Mouse (Mus musculus): ENCODE results near the gene Tars2. TPM values are rescaled to one million over a fixed set of nuclear protein-coding genes. Genes with fewer than 3 reads are reported as not detected.
A peak's percentile ranks its signal among the peaks of the same experiment; 100 is the strongest.

Tars2 gene
- polyA plus RNA-seq, 1 experiment from 2014 or later, result 46.4 TPM

DNA sequence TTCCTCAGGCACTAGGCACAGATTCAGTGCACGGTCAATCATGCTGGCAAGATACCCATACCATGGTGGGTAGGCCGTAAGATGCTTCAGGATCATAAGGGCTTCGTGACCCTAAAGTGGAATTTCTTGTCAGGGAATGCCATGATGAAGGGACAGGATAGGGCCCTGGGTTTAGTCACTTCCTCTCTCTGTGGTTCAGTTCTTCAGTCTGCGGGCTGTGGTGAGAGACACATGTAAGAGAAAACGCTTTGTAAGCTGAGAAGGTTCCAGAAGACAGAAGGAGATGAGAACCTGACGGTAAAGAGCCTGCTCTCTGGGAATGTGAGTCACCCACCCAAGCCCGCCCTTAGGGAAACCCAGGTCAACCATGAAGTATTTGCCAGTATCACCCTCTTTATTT, 52.5 kb downstream of the Tars2 start:
- ATAC-seq (ENCODE audit: insufficient read depth, low FRiP score, low read depth), result no peak
- Histone ChIP-seq H3K27me3 (replicated peaks) (no peaks in the 10 kb centered on the region), H3K9ac (no peak overlapping the region), H3K4me1 (no peaks in the 10 kb centered on the region), H3K27ac (no peak overlapping the region), H3K9me3 (no peaks in the 10 kb centered on the region), H3K4me3 (replicated peaks) (no peak overlapping the region), H3K36me3 (no peaks in the 10 kb centered on the region), H3K4me2 (no peak overlapping the region)
- 83% methylated on average over 7 of the region's 7 CpGs for WGBS

DNA sequence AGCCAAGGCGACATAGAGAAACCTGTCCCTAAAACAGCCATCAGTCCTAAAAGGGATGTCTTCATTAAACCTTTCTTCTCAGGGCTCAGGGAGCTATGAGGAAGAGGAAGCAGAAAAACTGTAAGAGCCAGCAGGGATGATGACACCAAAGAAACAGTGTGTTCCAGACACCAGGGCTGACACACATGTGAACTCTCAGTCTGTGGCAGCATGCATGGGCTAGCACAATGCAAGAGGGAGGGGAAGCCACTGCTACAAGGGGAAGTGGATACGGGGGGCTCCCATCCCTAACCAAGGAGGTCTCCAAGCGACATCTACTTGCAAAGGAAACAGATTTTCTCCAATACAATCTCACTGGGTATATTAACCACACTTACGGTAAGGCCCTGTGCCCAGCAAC, 53.7 kb downstream of the Tars2 start:
- peaks cover 8% of the 10 kb centered on the region for H3K4me1 ChIP-seq
- H3K9ac ChIP-seq, result no peak overlapping the region
- no peak overlapping the region for H3K4me2 ChIP-seq
- no peak overlapping the region for H3K27ac ChIP-seq
- H3K27me3 ChIP-seq (replicated peaks), result no peaks in the 10 kb centered on the region
- no peak for ATAC-seq (ENCODE audit: insufficient read depth, low FRiP score, low read depth)
- no peaks in the 10 kb centered on the region for H3K9me3 ChIP-seq
- H3K4me3 ChIP-seq (replicated peaks), result no peak overlapping the region
- WGBS, result 83% methylated on average over 4 of the region's 4 CpGs
- no peaks in the 10 kb centered on the region for H3K36me3 ChIP-seq

DNA sequence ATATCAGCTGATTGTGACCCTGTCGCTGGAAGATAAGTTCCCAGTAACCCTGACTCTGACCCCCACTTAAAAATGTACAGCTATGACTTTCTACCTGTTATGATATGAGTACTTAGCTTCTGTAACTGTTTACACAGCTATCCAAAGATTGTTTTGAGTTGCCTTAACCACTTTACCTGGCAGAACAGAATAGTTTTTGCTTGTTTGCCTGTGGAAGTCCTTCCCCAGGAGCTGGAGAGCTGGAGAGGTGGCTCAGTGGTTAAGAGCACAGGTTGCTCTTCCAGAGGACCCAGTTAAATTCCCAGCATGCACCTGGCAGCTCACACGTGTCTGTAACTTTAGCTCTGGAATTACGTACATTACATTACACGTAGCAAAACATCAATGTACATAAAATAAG, 55.4 kb downstream of the Tars2 start:
- H3K4me1 ChIP-seq, result peaks cover 16% of the 10 kb centered on the region
- H3K27ac ChIP-seq, result no peak overlapping the region
- no peak for ATAC-seq (ENCODE audit: insufficient read depth, low FRiP score, low read depth)
- H3K4me2 ChIP-seq, result no peak overlapping the region
- no peaks in the 10 kb centered on the region for H3K36me3 ChIP-seq
- 79% methylated on average over 4 of the region's 4 CpGs for WGBS
- H3K4me3 ChIP-seq (replicated peaks), result no peak overlapping the region
- no peak overlapping the region for H3K9ac ChIP-seq
- H3K9me3 ChIP-seq, result no peaks in the 10 kb centered on the region
- no peaks in the 10 kb centered on the region for H3K27me3 ChIP-seq (replicated peaks)

DNA sequence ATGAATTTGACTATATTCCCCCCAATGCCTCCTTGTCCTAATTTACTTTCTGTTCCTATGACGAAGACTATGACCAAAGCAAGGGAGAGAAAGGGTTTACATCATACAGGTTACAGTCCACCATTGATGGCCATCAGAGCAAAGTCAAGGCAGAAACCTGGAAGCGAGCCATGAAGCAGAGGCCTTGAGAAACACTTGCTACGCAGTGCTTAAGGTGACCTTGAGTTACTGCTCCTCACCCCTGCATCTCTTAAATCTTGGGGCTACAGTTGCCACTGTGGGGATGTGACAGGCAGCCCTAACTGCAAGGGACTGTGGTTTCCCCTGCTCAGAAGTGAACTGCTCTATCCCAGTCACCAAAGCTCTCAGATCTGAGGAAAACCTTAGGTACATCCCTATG, 56.7 kb downstream of the Tars2 start:
- Histone ChIP-seq H3K9ac (no peak overlapping the region), H3K9me3 (no peaks in the 10 kb centered on the region), H3K27me3 (replicated peaks) (no peaks in the 10 kb centered on the region), H3K36me3 (no peaks in the 10 kb centered on the region), H3K4me2 (no peak overlapping the region), H3K4me3 (replicated peaks) (no peak overlapping the region), H3K4me1 (peaks cover 16% of the 10 kb centered on the region), H3K27ac (no peak overlapping the region)
- WGBS, result 83% methylated on average over 3 of the region's 3 CpGs
- no peak for ATAC-seq (ENCODE audit: insufficient read depth, low FRiP score, low read depth)

DNA sequence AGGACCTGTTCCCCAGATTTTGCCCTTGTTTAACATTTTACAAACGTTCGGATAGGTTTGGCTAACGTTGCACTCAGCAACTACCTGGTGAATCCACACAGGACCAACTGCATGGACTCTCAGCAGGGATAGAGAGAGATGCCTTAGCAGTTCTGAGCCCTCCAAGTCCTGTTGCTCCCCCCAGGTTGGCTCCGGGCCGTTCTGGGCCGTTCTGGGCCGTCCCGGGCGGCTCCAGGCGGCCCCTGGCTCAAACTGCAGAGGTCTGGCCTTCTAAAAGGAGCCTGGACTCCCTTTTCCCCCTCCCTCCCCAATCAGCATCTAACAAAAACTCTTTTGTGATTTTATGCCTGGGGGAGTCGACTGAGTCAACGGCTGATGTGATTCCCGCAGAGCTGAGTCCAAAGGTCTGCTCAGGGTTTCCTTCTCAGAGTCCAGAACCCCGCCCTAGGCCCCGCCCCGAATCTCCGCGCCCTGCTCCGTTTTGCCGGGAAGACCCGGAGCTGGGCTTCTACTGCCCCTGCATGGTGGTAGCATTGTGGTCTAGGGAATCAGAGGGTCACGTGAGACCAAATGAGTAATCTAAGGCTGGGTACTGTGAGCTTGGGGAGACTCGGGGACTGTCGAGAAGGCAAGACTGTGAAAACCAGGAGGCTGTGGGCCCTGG, 58.0 kb downstream of the Tars2 start:
- H3K27me3 ChIP-seq (replicated peaks), result no peaks in the 10 kb centered on the region
- no peaks in the 10 kb centered on the region for H3K9me3 ChIP-seq
- WGBS, result 7% methylated on average over 24 of the region's 24 CpGs
- H3K4me3 ChIP-seq (replicated peaks), result peak overlapping the region; percentile 30
- peak overlapping the region; percentile 67 for H3K4me2 ChIP-seq
- H3K27ac ChIP-seq, result peak overlapping the region; percentile 88
- peaks cover 16% of the 10 kb centered on the region for H3K4me1 ChIP-seq
- ATAC-seq (ENCODE audit: insufficient read depth, low FRiP score, low read depth), result peak; percentile 96
- peak overlapping the region; percentile 33; the same call in 1 of the 2 replicates for H3K9ac ChIP-seq
- no peaks in the 10 kb centered on the region for H3K36me3 ChIP-seq

- Histone ChIP-seq H3K4me2 (no peak overlapping the region), H3K36me3 (no peaks in the 10 kb centered on the region), H3K9ac (no peak overlapping the region), H3K27me3 (replicated peaks) (no peaks in the 10 kb centered on the region), H3K4me1 (peaks cover 20% of the 10 kb centered on the region), H3K27ac (peak overlapping the region; percentile 88), H3K4me3 (replicated peaks) (no peak overlapping the region), H3K9me3 (no peaks in the 10 kb centered on the region)
- WGBS, result 78% methylated on average over 2 of the region's 2 CpGs
- ATAC-seq (ENCODE audit: insufficient read depth, low FRiP score, low read depth), result no peak
Observed at GRCm38 (mm10) chr3:95701085-95701484, 58.9 kb downstream of the Tars2 start.

DNA sequence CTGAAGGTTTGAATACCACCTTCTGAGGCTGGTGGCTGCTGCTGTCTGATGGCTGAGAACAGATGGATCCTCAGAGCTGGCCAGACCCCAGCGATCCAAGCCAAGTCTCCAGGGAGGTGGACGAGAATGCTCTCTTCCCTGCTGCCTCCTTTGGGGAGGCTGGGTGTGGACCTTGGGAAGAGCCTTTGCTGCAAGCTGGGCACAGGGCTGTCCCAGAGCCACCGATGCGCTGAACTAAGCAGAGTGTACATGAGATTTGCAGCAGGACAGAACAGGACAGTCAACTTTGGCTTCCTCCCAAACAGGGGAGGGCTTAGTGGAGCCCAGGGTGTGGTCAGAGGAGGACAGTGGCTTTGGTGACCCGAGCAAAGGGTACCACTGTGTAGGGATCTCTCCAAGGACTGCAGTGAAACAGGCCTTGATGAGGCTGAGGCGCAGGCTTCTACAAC, 59.7 kb downstream of the Tars2 start:
- H3K36me3 ChIP-seq, result no peaks in the 10 kb centered on the region
- peaks cover 20% of the 10 kb centered on the region for H3K4me1 ChIP-seq
- no peaks in the 10 kb centered on the region for H3K9me3 ChIP-seq
- H3K27me3 ChIP-seq (replicated peaks), result no peaks in the 10 kb centered on the region
- WGBS, result 60% methylated on average over 6 of the region's 6 CpGs
- no peak overlapping the region for H3K4me2 ChIP-seq
- peak overlapping the region; percentile 88; the same call in 1 of the 2 replicates for H3K27ac ChIP-seq
- ATAC-seq (ENCODE audit: insufficient read depth, low FRiP score, low read depth), result no peak
- H3K9ac ChIP-seq, result no peak overlapping the region
- H3K4me3 ChIP-seq (replicated peaks), result no peak overlapping the region

- Histone ChIP-seq H3K4me2 (no peak overlapping the region), H3K4me3 (replicated peaks) (no peak overlapping the region), H3K27me3 (replicated peaks) (no peaks in the 10 kb centered on the region), H3K9me3 (no peaks in the 10 kb centered on the region), H3K4me1 (peaks cover 20% of the 10 kb centered on the region), H3K9ac (no peak overlapping the region), H3K27ac (no peak overlapping the region), H3K36me3 (no peaks in the 10 kb centered on the region)
- WGBS, result 92% methylated on average over 4 of the region's 4 CpGs
- ATAC-seq (ENCODE audit: insufficient read depth, low FRiP score, low read depth), result no peak
Observed at GRCm38 (mm10) chr3:95698286-95698685, 61.7 kb downstream of the Tars2 start.

DNA sequence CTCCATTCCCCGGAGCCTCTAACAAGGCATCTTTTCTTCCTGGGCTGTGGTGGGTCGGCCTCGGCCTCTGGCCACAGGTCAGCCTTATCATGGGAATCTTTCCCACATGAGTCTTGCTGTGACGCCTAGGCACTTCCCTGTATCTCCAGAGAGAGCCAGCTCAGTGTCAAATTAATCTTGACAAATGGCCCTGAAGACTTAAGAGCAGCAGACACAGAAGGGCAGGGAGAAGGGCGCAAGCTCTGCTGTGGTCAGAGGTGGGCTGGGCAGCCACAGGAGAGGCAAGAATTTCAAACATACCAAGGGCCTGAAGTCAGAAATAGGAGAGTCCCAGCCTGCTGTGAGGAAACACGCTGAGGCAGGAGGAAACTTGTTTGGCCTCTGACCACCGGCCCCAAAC, 63.6 kb downstream of the Tars2 start:
- 0 out of 2 replicates have a peak overlapping the region, but pooled peaks have one; percentile 26 for H3K27ac ChIP-seq
- peak; percentile 47 for ATAC-seq (ENCODE audit: insufficient read depth, low FRiP score, low read depth)
- 24% methylated on average over 7 of the region's 7 CpGs for WGBS

DNA sequence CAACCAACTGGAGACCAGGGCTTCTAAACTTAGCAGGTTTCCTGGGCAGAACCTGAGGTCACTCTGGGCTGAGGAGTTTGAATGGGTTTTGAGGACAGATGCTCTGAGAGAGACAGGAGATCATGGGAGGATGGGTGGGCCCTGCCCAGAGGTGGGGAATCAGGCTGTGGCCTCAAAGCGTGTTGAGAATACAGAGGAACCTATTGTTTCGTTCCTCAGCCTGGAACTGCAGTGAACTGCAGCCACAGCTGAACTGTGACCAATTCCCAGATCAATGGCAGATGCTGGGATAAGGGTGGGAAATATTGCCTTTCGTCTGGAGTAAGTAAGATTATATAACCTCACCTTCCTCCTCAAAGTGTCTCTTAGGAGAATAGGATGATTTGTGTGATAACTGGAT, 64.2 kb downstream of the Tars2 start:
- ATAC-seq (ENCODE audit: insufficient read depth, low FRiP score, low read depth), result no peak
- Histone ChIP-seq H3K9me3 (no peaks in the 10 kb centered on the region), H3K4me1 (peaks cover 11% of the 10 kb centered on the region), H3K9ac (no peak overlapping the region), H3K4me2 (no peak overlapping the region), H3K27ac (no peak overlapping the region), H3K27me3 (replicated peaks) (no peaks in the 10 kb centered on the region), H3K36me3 (no peaks in the 10 kb centered on the region), H3K4me3 (replicated peaks) (no peak overlapping the region)
- WGBS, result 54% methylated on average over 3 of the region's 3 CpGs

More for the DNA sequence above, 63.6 kb downstream of the Tars2 start:
- Histone ChIP-seq H3K4me3 (replicated peaks) (no peak overlapping the region), H3K4me1 (peaks cover 13% of the 10 kb centered on the region), H3K4me2 (no peak overlapping the region), H3K9ac (no peak overlapping the region), H3K36me3 (no peaks in the 10 kb centered on the region), H3K27me3 (replicated peaks) (no peaks in the 10 kb centered on the region), H3K9me3 (no peaks in the 10 kb centered on the region)

DNA sequence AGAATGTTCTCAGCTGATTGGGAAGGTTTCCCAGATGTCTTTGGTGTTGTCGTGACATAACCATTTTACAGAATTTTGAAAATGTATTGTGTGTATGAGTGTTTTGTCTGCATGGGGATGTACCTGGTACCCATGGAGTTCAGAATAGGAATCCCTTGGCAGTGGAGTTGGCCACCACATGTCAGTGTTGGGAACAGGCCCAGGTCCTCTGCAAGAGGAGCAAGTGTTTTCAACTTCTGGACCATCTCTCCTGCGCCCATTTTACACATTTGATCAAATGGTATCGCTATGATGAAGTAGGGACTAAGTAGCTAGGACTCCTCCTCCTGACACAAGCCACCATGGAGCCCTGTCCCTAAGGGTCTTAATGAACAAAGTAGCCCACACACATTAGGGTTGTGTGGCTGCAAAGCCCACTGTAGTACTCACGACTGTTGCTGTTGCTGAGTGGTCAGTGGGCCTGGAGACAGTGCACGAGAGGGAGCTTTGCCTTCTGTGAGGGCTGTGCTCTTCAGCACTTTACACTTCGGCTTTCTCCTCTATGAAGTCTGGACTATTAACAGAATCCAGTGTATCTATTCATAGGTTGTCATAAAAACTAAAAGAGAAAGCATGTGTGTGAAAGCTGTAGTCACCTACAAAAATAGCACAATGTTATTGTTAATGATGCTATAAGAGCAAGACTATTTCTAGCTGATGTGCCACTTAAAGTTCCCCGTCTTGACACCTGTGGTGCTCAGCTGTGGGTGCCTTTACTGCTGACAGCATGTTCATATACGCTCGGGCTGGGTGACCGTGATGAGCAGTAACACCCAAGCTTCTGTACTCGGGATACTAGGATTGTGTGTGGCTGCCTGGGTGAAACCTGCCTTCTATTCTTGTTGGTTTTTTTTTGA, 65.0 kb downstream of the Tars2 start:
- no peak for ATAC-seq (ENCODE audit: insufficient read depth, low FRiP score, low read depth)
- Histone ChIP-seq H3K9ac (no peak overlapping the region), H3K4me2 (no peak overlapping the region), H3K9me3 (no peaks in the 10 kb centered on the region), H3K36me3 (no peaks in the 10 kb centered on the region), H3K27ac (no peak overlapping the region), H3K4me1 (peaks cover 5% of the 10 kb centered on the region; the same call in 1 of the 2 replicates), H3K27me3 (replicated peaks) (no peaks in the 10 kb centered on the region), H3K4me3 (replicated peaks) (no peak overlapping the region)
- 84% methylated on average over 11 of the region's 11 CpGs for WGBS

Data from stomach, embryonic 15.5 days (tissue).